Mouse (Mus musculus): Measurements from ENCODE around the gene Atf6.

The Atf6 gene

GRCm38 (mm10) chr1:170867691-170868105, at the start of gene Atf6:
Gene Atf6, minus strand, starts transcription at chr1:170867771.
- DNase-seq (ENCODE audit: low spot score in 2 of 2): peak; percentile 96 to 97

- DNase-seq (ENCODE audit: low spot score in 2 of 2): no peak
Measured at GRCm38 (mm10) chr1:170915657-170916056, 48.1 kb upstream of the Atf6 start.

GRCm38 (mm10) chr1:170912891-170913615, 45.5 kb upstream of the Atf6 start, which contains the start of gene Fcrlb:
Gene Fcrlb, minus strand, starts transcription at chr1:170912941.
- no peak for DNase-seq (ENCODE audit: low spot score in 2 of 2)

GRCm38 (mm10) chr1:170911907-170912660, 44.5 kb upstream of the Atf6 start:
- no peak for DNase-seq (ENCODE audit: low spot score in 2 of 2)

GRCm38 (mm10) chr1:170908341-170908740, 40.8 kb upstream of the Atf6 start:
- no peak for DNase-seq (ENCODE audit: low spot score in 2 of 2)

GRCm38 (mm10) chr1:170907456-170908191, 40.1 kb upstream of the Atf6 start:
- peak in 1 of 2 experiments; percentile 19 for DNase-seq (ENCODE audit: low spot score in 2 of 2)

- DNase-seq (ENCODE audit: low spot score in 2 of 2): no peak
Measured at GRCm38 (mm10) chr1:170907111-170907455, 39.5 kb upstream of the Atf6 start.

GRCm38 (mm10) chr1:170903485-170903884, 35.9 kb upstream of the Atf6 start:
- no peak for DNase-seq (ENCODE audit: low spot score in 2 of 2)

GRCm38 (mm10) chr1:170901536-170902238, 34.1 kb upstream of the Atf6 start:
- peak; percentile 84 to 86 for DNase-seq (ENCODE audit: low spot score in 2 of 2)

- DNase-seq (ENCODE audit: low spot score in 2 of 2): peak in 1 of 2 experiments; percentile 41
Measured at GRCm38 (mm10) chr1:170900799-170901467, 33.4 kb upstream of the Atf6 start.

- DNase-seq (ENCODE audit: low spot score in 2 of 2): no peak
Measured at GRCm38 (mm10) chr1:170898413-170899075, 31.0 kb upstream of the Atf6 start.

GRCm38 (mm10) chr1:170896651-170897281, 29.2 kb upstream of the Atf6 start:
- DNase-seq (ENCODE audit: low spot score in 2 of 2): no peak

GRCm38 (mm10) chr1:170894603-170895602, 27.3 kb upstream of the Atf6 start:
- no peak for DNase-seq (ENCODE audit: low spot score in 2 of 2)

- DNase-seq (ENCODE audit: low spot score in 2 of 2): no peak
Measured at GRCm38 (mm10) chr1:170892279-170892678, 24.7 kb upstream of the Atf6 start.

GRCm38 (mm10) chr1:170891646-170892045, 24.1 kb upstream of the Atf6 start:
- no peak for DNase-seq (ENCODE audit: low spot score in 2 of 2)

- DNase-seq (ENCODE audit: low spot score in 2 of 2): no peak
Measured at GRCm38 (mm10) chr1:170889310-170889709, 21.7 kb upstream of the Atf6 start.

- DNase-seq (ENCODE audit: low spot score in 2 of 2): no peak
Measured at GRCm38 (mm10) chr1:170886044-170886458, 18.5 kb upstream of the Atf6 start.

GRCm38 (mm10) chr1:170884978-170885561, 17.5 kb upstream of the Atf6 start, which contains the start of the genes Gm26620 and Dusp12:
Gene Gm26620, plus strand, starts transcription at chr1:170885065.
Gene Dusp12, minus strand, starts transcription at chr1:170885540.
- peak; percentile 67 to 81 for DNase-seq (ENCODE audit: low spot score in 2 of 2)
